Mouse (Mus musculus): ENCODE data around the gene Stil. TPM values are rescaled to one million over a fixed set of nuclear protein-coding genes. Genes with fewer than 3 reads are reported as not detected.

Stil gene
- total RNA-seq, 2 experiments from 2014 or later, result 9.4 to 22.8 TPM

DNA sequence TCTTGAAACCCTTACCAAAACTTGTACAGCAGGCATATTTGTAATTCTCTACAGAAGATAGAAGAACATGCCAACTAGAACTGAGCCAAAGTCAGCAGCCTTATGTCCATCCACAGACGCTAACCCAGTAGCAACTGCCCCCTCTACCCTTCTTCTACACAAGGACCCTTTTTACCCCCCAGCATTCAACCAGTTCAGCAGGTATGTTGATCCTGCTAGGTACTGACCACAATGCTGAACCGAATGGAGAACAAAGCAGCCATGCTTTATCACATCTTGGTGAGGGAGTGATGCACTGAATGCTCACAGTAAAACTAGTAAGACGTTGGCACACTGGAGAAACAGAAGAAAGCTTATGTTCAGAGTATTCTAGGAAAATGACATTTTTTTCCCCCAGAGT, 45.7 kb downstream of the Stil start:
- no peak for ATAC-seq (replicated peaks; ENCODE audit: low FRiP score, poor library complexity, severe bottlenecking)

- ATAC-seq (replicated peaks; ENCODE audit: low FRiP score, poor library complexity, severe bottlenecking), result peak; percentile 85
These were observed 47.8 kb downstream of the Stil start for GRCm38 (mm10) chr4:115047750-115048149.

- ATAC-seq (replicated peaks; ENCODE audit: low FRiP score, poor library complexity, severe bottlenecking), result peak; percentile 72
These were observed 48.2 kb downstream of the Stil start for GRCm38 (mm10) chr4:115048190-115048589.

DNA sequence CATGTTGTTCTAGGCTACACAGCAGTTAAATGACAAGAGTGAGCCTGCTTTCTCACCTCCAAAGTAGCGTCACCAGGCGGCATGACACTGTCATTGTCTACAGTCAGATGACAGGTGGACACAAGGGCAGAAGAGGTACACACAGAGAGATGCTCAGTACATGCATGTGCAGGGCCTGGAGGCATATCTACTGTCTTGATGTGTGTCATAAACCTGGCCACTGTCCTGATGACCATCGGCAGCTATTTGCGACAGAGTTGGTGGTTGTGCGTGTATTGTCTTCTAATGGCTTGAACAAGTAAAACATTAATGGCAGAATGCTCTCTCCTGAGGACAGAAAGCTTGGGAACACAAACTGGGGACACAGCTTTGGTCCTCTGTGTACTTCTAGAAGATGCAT, 51.3 kb downstream of the Stil start:
- no peak for ATAC-seq (replicated peaks; ENCODE audit: low FRiP score, poor library complexity, severe bottlenecking)

DNA sequence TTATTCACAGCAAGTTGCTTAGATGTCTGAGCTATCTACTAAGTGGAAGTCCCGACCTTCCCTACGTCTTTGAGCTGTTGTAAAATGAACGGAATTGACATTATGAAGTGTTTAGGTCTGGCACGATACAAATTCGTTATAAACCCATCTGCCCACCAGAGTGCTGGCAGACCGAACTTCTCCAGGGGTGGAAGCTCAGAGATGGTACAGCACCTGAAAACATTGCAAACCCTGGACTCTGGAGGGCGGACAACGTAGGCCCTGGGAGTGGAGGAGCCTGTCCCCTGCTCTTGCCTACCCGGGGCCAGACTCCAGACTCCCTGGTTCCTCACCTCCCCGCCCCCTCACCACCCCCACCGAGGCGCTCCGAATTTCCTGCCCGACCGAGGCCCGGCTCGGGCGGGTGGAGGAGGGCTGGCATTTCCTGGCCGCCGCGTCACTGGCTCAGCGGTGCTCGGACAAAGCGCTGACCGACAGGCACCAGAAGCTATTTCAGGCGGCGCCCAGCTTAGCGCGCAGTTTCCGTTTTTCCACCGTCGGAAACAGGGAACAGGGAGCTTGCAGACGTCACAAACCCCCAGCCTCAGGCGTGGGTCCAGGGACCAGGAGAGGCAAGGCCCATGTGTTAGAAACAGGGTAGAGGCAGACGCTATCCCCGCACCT, 52.5 kb downstream of the Stil start:
- ATAC-seq (replicated peaks; ENCODE audit: low FRiP score, poor library complexity, severe bottlenecking), result peak; percentile 22; the same call in 1 of the 2 replicates

DNA sequence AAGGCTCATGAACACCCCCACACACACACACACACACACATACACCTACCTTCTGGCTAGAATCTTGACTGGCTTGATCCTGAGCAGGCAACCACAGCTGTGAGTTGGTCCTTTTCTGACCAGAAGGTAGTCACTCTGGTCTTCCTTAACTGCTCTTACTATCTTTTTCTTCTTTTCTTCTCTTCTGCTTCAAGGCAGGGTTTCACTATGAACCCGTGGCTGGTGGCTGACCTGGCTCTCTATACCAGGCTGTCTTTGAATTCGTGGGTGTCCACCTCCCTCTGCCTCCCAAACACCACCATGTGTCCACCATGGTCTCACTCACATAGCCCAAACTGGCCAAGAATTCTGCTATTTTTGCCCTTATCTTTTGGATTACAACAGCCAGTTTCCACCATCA, 55.1 kb downstream of the Stil start:
- ATAC-seq (replicated peaks; ENCODE audit: low FRiP score, poor library complexity, severe bottlenecking), result no peak

DNA sequence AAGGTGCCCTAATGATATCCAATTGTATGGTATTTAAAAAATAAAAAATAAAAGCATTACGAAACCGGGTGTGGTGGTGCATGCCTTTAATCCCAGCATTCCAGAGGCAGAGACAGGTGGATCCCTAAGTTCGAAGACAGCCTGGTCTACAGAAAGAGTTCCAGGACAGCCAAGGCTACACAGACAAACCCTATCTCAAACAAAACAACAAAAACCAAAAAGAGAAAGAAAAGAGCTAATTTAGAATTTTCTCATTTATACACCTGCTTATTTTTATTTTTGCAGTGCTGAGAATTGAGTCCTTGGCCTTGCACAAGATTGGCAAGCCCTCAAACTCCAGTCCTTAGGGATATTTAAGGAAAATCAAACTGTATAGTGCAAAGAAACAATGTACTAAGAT, 55.7 kb downstream of the Stil start:
- no peak for ATAC-seq (replicated peaks; ENCODE audit: low FRiP score, poor library complexity, severe bottlenecking)

- peak; percentile 47 for ATAC-seq (replicated peaks; ENCODE audit: low FRiP score, poor library complexity, severe bottlenecking)
These were observed 56.5 kb downstream of the Stil start, which contains the start of gene Tal1 for GRCm38 (mm10) chr4:115056371-115056920. Gene Tal1, plus strand, starts transcription at chr4:115056426.

DNA sequence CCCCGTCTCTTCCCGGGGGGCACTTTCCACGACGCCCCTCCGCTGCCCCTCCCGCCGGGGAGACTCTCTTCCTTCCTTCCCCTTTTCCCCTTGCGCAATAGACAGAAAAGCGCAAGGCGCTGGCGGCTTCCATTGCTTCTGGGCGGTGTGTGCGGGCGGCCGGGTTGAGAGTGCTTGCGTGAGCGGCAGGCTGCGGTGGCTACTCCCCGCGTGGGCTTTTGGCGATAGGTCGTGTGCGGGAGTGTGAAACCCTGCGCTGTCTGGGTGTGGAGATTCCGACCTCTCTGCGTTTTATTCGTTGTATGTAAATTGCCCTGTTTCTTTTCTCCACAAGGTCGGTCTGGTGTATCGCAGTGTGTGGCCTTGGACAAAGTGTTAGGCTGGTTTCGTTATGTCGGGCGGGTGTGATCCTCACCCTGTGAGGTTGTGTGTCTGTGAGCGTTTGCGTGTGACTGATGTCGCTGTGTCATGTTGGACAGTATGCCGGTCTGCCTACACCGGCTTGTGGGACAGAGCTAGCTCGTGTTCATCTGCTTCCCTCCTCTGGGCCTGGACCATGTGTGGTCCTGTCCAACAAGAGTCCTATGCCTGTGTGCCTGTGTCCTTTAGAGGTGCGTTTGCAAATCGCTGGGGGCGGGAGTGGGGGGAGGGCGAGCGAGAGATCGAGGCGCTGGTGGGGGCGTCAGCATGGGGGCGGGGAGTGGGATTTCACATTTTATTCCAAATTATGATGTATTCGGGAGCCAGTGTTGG, 57.1 kb downstream of the Stil start:
- peak; percentile 40 for ATAC-seq (replicated peaks; ENCODE audit: low FRiP score, poor library complexity, severe bottlenecking)

- ATAC-seq (replicated peaks; ENCODE audit: low FRiP score, poor library complexity, severe bottlenecking), result no peak
These were observed 57.8 kb downstream of the Stil start for GRCm38 (mm10) chr4:115057674-115058316.

GRCm38 (mm10) chr4:115058317-115058761, 58.4 kb downstream of the Stil start:
- ATAC-seq (replicated peaks; ENCODE audit: low FRiP score, poor library complexity, severe bottlenecking), result no peak

GRCm38 (mm10) chr4:115058871-115059590, 59.1 kb downstream of the Stil start:
- peak; percentile 23; the same call in 1 of the 2 replicates for ATAC-seq (replicated peaks; ENCODE audit: low FRiP score, poor library complexity, severe bottlenecking)

- ATAC-seq (replicated peaks; ENCODE audit: low FRiP score, poor library complexity, severe bottlenecking), result no peak
These were observed 59.9 kb downstream of the Stil start for GRCm38 (mm10) chr4:115059871-115060270.

DNA sequence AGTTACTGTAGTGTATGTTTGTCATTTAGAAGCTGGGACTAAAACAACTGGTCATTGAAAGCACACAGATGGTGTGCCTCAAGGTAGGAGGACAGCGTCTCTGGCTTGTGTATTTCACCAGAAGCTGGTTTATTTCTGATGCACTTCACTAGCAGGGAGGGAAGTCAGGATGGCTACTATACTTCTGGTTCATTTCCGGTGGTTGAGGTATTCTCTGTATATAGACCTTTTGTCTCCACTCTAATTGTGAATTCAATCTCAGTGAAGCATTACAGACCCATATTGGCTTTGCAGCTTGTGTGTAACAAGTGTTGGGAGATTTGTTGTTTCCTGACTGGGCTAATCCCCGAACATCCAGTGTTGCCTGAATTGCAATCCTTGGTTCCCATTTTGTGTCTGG, 60.8 kb downstream of the Stil start:
- ATAC-seq (replicated peaks; ENCODE audit: low FRiP score, poor library complexity, severe bottlenecking), result no peak

GRCm38 (mm10) chr4:115062540-115062874, 62.5 kb downstream of the Stil start:
- ATAC-seq (replicated peaks; ENCODE audit: low FRiP score, poor library complexity, severe bottlenecking), result peak; percentile 16

- ATAC-seq (replicated peaks; ENCODE audit: low FRiP score, poor library complexity, severe bottlenecking), result no peak
These were observed 63.0 kb downstream of the Stil start for GRCm38 (mm10) chr4:115062875-115063517.

DNA sequence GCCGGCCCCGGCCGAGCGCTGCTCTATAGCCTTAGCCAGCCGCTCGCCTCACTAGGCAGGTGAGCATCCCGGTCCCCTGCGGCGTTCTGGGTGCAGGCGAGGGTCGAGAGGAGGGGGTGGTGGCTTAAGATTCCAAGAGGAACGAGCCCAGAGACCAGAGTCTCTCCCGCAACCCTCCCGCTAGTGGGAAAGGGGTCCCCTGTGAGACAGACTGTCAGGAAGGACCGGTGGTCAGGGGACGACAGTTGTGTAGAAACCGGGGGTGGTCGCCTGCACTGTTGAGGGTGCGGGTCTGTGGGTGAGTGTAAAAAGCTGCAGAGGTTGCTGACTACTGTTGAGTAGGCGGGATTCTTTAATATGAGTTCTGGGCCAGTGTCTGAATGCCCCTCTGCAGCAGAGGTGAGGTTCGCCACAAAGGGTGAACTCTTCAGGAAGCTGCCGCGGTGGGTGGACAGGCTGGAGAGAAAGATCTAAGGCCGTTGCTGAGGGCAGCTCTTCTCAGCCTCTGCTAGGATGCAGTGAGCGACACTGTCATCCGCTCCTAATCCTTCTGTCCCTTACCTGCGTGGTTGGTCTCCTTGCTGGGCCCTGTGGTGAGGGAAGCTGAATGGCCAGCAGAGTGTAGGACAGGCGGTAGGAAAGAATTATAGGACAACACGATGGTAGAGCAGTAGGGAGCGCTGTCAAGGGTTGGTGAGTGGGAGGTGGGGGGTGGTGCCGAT, 63.7 kb downstream of the Stil start:
- ATAC-seq (replicated peaks; ENCODE audit: low FRiP score, poor library complexity, severe bottlenecking), result no peak

- no peak for ATAC-seq (replicated peaks; ENCODE audit: low FRiP score, poor library complexity, severe bottlenecking)
These were observed 71.7 kb downstream of the Stil start for GRCm38 (mm10) chr4:115071668-115072067.

DNA sequence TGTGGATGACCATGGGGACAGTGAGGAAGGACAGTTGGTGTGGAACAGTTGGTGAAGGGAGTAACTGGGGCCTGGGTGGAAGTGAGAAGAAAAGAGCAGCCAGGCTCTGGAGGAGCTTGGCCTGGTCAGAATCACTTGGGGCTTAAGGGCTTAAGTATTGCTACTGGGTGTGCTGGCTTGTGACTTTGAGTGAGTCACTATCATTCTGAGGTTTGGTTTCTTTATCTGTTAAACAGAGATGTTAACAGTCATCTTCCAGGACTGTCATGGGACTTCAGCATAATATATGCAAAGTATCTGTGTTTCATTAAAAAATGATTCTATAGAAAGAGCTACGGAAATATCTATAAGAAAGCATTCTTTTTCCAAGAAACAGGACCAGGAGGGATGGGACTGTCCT, 74.8 kb downstream of the Stil start:
- ATAC-seq (replicated peaks; ENCODE audit: low FRiP score, poor library complexity, severe bottlenecking), result no peak

Data from erythroblast, adult 5-6 weeks (primary cell).